Comparison of ENCODE assay signal across 8 mouse cellular contexts in the genomic region with DNA sequence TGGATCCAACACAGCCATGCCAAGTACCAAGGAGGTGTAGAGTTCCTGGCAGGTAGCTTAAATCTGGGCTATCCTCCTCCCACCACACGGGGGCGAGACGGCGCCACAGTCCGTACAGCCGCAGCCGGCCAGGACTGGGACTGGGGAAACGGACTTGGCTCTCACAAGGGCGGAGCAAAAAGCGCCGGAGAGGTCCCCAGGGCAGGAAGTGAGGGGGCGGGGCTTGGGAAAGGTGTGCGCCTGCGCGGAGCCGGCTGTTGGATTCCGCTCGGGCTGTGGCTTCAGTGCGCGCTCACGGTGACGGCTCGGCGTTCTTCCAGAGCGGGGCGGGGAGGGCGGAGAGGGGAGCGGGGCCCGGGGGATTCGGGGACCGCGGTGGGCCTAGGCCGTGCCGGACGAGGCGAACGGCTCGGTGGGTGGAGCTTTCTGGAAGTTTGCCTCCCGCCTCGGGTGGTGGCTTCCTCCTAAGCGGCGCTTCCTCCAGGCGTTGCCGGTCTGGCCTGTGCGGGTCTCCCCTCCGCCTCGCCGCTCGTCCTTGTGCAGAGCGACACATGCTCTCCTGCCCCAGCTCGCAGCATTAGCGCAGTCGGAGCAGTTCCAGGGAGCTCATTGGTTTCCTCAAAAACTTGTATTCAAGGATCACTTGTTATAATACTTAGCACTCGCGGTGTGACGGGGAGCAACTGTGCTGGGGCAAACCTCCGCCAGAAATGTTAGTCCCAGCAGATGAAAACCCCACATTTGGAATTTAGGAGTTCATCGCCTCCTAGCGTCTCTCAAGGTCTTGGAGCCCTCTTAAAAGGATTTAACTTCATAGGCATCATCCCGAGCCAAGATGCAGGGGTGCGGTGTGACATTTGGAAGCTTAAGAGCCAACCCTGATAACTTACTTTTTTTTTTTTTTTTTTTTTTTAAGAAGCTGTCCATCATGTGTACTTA. TPM values are rescaled to one million over a fixed set of nuclear protein-coding genes. Genes with fewer than 3 reads are reported as not detected.
A peak's percentile ranks its signal among the peaks of the same experiment; 100 is the strongest.
DNase-seq lines count a peak whose midpoint lies in the region; ATAC-seq and TF ChIP-seq lines count a peak whose summit lies in the region.

A gene (plus strand): TSS at position 226 of the 939 bp plus-strand sequence.

- peak within 1 kb of the TSS; percentile 72 for H3K9ac ChIP-seq in hindbrain, postnatal 0 days (replicated peaks; ENCODE audit: low read length)

- H3K4me3 ChIP-seq in gastrocnemius, adult 2 months: peak within 1 kb of the TSS; percentile 89
- H3K4me3 ChIP-seq in hindbrain, postnatal 0 days (ENCODE audit: low read length): peak within 1 kb of the TSS; percentile 63
- H3K4me3 ChIP-seq in left cerebral cortex, adult 2 months: peak within 1 kb of the TSS; percentile 86

- H3K9me3 ChIP-seq in hindbrain, postnatal 0 days (ENCODE audit: low read length): no peaks in the 10 kb centered on the region

- H3K27me3 ChIP-seq in hindbrain, postnatal 0 days (ENCODE audit: insufficient read depth, low read length): no peaks in the 10 kb centered on the region

- H3K27ac ChIP-seq in gastrocnemius, adult 2 months: peak within 1 kb of the TSS; percentile 99
- peak within 1 kb of the TSS; percentile 93 for H3K27ac ChIP-seq in hindbrain, postnatal 0 days
- peak within 1 kb of the TSS; percentile 98 for H3K27ac ChIP-seq in left cerebral cortex, adult 2 months

- no peaks in the 10 kb centered on the region for H3K36me3 ChIP-seq in hindbrain, postnatal 0 days (ENCODE audit: insufficient read depth, low read length)

- under 1% methylated on average over 61 of the region's 61 CpGs for WGBS in hindbrain, postnatal 0 days

- H3K4me2 ChIP-seq in hindbrain, postnatal 0 days (ENCODE audit: low read depth, low read length): peak within 1 kb of the TSS; percentile 69

- DNase-seq in ZHBTc4 (ENCODE audit: low read depth, low spot score): peak; percentile 99
- peak; percentile 99 for DNase-seq in gastrocnemius, adult 2 months
- peak; percentile 98 for DNase-seq in hindbrain, postnatal 0 days (ENCODE audit: low spot score)
- DNase-seq in left cerebral cortex, adult 2 months (ENCODE audit: extremely low spot score in 1 of 2, low spot score in 2 of 2): peak; percentile 96
- peak; percentile 97 for DNase-seq in right cerebral cortex, adult 2 months (ENCODE audit: low spot score in 2 of 2)
- peak; percentile 99 for DNase-seq in urinary bladder, postnatal 14 days (ENCODE audit: low spot score)

- peak; percentile 93 for ATAC-seq in common myeloid progenitor, adult 5-6 weeks (replicated peaks; ENCODE audit: low read depth, poor library complexity, severe bottlenecking)
- peak; percentile 99 for ATAC-seq in hindbrain, postnatal 0 days
- ATAC-seq in megakaryocyte, adult 5-6 weeks (ENCODE audit: poor library complexity, severe bottlenecking): peak; percentile 96

- TF ChIP-seq CTCF in gastrocnemius, adult 2 months (IDR thresholded peaks at IDR 0.05): peak; percentile 88
- TF ChIP-seq CTCF in hindbrain, postnatal 0 days (IDR thresholded peaks at IDR 0.05; ENCODE audit: low read depth): peak; percentile 96
- peak; percentile 77 for TF ChIP-seq CTCF in left cerebral cortex, adult 2 months (IDR thresholded peaks at IDR 0.05)

- intact Hi-C loops in gastrocnemius, adult 2 months (cut with DNase I): loop anchor here (1.0 to 2.0 kb wide), 3 partner anchors 33 to 200 kb away; a partner anchor contains a TSS
- intact Hi-C loops in left cerebral cortex, adult 2 months (cut with DNase I): loop anchor here (1.0 to 2.0 kb wide), 3 partner anchors 33 to 195 kb away; a partner anchor contains a TSS

- H3K4me1 ChIP-seq in hindbrain, postnatal 0 days (ENCODE audit: insufficient read depth, low read length): no peaks in the 10 kb centered on the region

RNA-seq across cellular contexts. Expression of the gene that starts here (rescaled TPM):
- total RNA-seq in common myeloid progenitor, adult 5-6 weeks (2017): 47.5 and 58.2 TPM in 2 replicates
- total RNA-seq in gastrocnemius, adult 2 months (2021): 10 to 100 TPM; 20.7 to 29.1 TPM
- 4.1 and 5.6 TPM in 2 replicates for total RNA-seq in hindbrain, postnatal 0 days (2014; rRNA removed)
- polyA plus RNA-seq in hindbrain, postnatal 0 days (2015; fragmentation: Nextera tagmentation; extraction: Ambion mirVana): 9.3 and 9.9 TPM in 2 replicates
- total RNA-seq in left cerebral cortex, adult 2 months (2021): 10 to 100 TPM in 1 of 2 experiments, 1 to 10 TPM in 1; 8.8 to 10.8 TPM
- 13.9 and 15.6 TPM in 2 replicates for total RNA-seq in megakaryocyte, adult 5-6 weeks (2015)
- 45.5 and 84.3 TPM in 2 replicates for total RNA-seq in megakaryocyte, adult 5-6 weeks (2017)

Comparison
In these comparisons a context has a peak if more than half of its experiments do, and no peak if none do; other contexts are left out.
1. Peak in every context shown above with its lines: DNase-seq, ATAC-seq, H3K4me3 ChIP-seq and H3K27ac ChIP-seq.